Mouse (Mus musculus) MEL (cell line): ENCODE measurements around the gene Ren1.

ENCODE experiments used
- CHD1 ChIP-seq: IDR thresholded peaks from 2 replicates; pipeline ENCODE4 v1.6.1; 2012; ENCODE audit warnings: low read depth, mild to moderate bottlenecking, inconsistent platforms, low read length, improper control_type of control experiment
- CTCF ChIP-seq, 3 experiments: IDR thresholded peaks in 2 of 3; conservative IDR thresholded peaks in 1 of 3; 2 replicates each; pipeline ENCODE4 v1.5.1; 2011 to 2012; ENCODE audit warnings: low read length in 3 of 3, low read depth in 2 of 3, mild to moderate bottlenecking in 2 of 3, improper control_type of control experiment in 1 of 3, inconsistent platforms in 1 of 3, mixed read lengths in 1 of 3, moderate library complexity in 1 of 3; ENCODE audit not compliant: control insufficient read depth in 1 of 3, insufficient read depth in 1 of 3, poor library complexity in 1 of 3, severe bottlenecking in 1 of 3
- E2F4 ChIP-seq: IDR thresholded peaks from 2 replicates; pipeline ENCODE4 v1.6.1; 2011; ENCODE audit warnings: low read depth, low read length, improper control_type of control experiment, borderline replicate concordance
- EP300 ChIP-seq, 2 experiments: IDR thresholded peaks; 2 replicates each; pipeline ENCODE4 v1.6.1; 2011; ENCODE audit warnings: improper control_type of control experiment in 2 of 2, low read length in 2 of 2, low read depth in 1 of 2, mild to moderate bottlenecking in 1 of 2
- GABPA ChIP-seq: IDR thresholded peaks from 2 replicates; pipeline ENCODE4 v1.6.1; 2012; ENCODE audit warnings: low read depth, mild to moderate bottlenecking, inconsistent platforms, low read length, improper control_type of control experiment, moderate library complexity
- HCFC1 ChIP-seq: IDR thresholded peaks from 2 replicates; pipeline ENCODE4 v1.6.1; 2012; ENCODE audit warnings: low read depth, mild to moderate bottlenecking, inconsistent platforms, low read length, improper control_type of control experiment, moderate library complexity
- MYC ChIP-seq: IDR thresholded peaks from 2 replicates; pipeline ENCODE4 v1.6.1; 2011; ENCODE audit warnings: low read depth, mild to moderate bottlenecking, low read length, improper control_type of control experiment, moderate library complexity
- NRF1 ChIP-seq: IDR thresholded peaks from 2 replicates; pipeline ENCODE4 v1.6.1; 2014; ENCODE audit warnings: low read depth, mild to moderate bottlenecking, inconsistent platforms, low read length, improper control_type of control experiment, moderate library complexity; ENCODE audit not compliant: poor library complexity, insufficient read depth, severe bottlenecking
- POLR2AphosphoS5 ChIP-seq: IDR thresholded peaks from 2 replicates; pipeline ENCODE4 v1.6.1; 2012; ENCODE audit warnings: low read depth, borderline replicate concordance, mild to moderate bottlenecking, inconsistent platforms, low read length, moderate library complexity, mixed read lengths
- UBTF ChIP-seq: IDR thresholded peaks from 2 replicates; pipeline ENCODE4 v1.6.1; 2012; ENCODE audit warnings: low read depth, mild to moderate bottlenecking, inconsistent platforms, low read length, improper control_type of control experiment, moderate library complexity, borderline replicate concordance; ENCODE audit not compliant: insufficient read depth
- USF1 ChIP-seq: IDR thresholded peaks from 2 replicates; pipeline ENCODE4 v1.6.1; 2014; ENCODE audit warnings: low read depth, mild to moderate bottlenecking, inconsistent platforms, low read length, improper control_type of control experiment, moderate library complexity
- ZNF384 ChIP-seq: IDR thresholded peaks from 2 replicates; pipeline ENCODE4 v1.6.1; 2012; ENCODE audit warnings: low read depth, mild to moderate bottlenecking, inconsistent platforms, low read length, improper control_type of control experiment

DNA sequence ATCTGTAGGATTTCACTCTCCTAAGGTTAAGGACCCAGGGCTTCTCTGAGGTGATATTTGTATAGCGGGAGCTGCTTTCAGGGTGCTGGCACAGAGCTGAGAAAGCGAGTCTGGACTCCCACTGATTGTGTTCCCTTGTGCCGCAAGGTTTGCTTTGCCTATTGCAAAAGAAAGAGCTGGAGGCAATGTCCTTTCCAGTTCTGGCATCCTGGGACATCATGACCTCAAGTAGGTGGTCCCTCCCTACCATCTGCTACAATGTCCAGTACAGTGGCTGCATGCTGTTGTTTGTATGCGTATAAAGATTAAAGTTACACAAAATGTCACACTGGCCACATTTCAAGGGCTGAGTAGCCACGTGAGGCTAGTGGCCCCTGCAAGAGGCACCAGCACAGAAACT, 11.8 kb downstream of the Ren1 start:
- TF ChIP-seq CHD1 (no peak), GABPA (no peak), USF1 (no peak), CTCF (IDR thresholded peaks at IDR 0.05 in 2 of 3, conservative IDR thresholded peaks at IDR 0.05 in 1 of 3; ENCODE audit: control insufficient read depth in 1 of 3, insufficient read depth in 1 of 3, low read depth in 2 of 3, low read length in 3 of 3, poor library complexity in 1 of 3, severe bottlenecking in 1 of 3) (no peak), MYC (no peak), EP300 (IDR thresholded peaks at IDR 0.05; ENCODE audit: low read depth in 1 of 2, low read length in 2 of 2) (no peak), ZNF384 (no peak), POLR2AphosphoS5 (no peak), HCFC1 (no peak), E2F4 (no peak), UBTF (no peak), NRF1 (no peak)
